Mouse (Mus musculus) ES-E14 (cell line): Measurements from ENCODE around the gene Ramp2.

ENCODE experiments used
- HCFC1 ChIP-seq: IDR thresholded peaks from 2 replicates; pipeline ENCODE4 v1.6.1; 2012; ENCODE audit warnings: low read length, inconsistent platforms, borderline replicate concordance; ENCODE audit not compliant: insufficient read depth
- MAFK ChIP-seq: IDR thresholded peaks from 2 replicates; pipeline ENCODE4 v1.6.1; 2014; ENCODE audit warnings: mild to moderate bottlenecking, low read depth, low read length, inconsistent platforms; ENCODE audit not compliant: insufficient read depth
- ZNF384 ChIP-seq: IDR thresholded peaks from 2 replicates; pipeline ENCODE4 v1.6.1; 2012; ENCODE audit warnings: low read depth, low read length, inconsistent platforms

DNA sequence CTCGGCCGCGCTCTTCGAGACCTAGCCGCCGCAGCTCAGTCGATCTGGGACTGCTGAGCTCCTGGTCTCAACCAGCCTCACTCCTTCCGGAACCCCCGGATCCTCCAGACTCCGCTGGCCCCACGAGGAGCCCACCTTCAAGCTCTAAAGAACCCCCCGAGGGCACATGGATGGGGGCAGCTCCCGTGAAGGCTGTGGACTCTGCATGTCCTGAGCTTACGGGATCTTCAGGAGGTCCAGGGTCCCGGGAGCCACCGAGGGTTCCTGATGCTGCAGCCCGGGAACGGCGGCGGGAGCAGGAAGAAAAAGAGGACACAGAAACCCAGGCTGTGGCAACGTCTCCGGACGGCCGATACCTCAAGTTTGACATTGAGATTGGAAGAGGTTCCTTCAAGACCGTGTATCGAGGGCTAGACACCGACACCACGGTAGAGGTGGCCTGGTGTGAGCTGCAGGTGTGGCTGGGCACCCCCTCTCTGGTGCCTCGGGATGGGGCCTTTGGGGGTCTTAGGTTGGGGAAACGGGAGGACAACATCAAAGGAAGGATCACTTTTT lies 15.1 kb downstream of the Ramp2 start:
- TF ChIP-seq HCFC1 (no peak), ZNF384 (no peak), MAFK (no peak)
